Mouse (Mus musculus) stomach, postnatal 0 days (tissue): ENCODE measurements around the gene Usp31. TPM values are rescaled to one million over a fixed set of nuclear protein-coding genes. Genes with fewer than 3 reads are reported as not detected.

Source experiments
- ATAC-seq: fragments of 200-750 bp; cut with Nextera tagmentation; 2 replicates; pipeline ENCODE4 v1.8.0; 2017; ENCODE audit not compliant: low FRiP score, low TSS enrichment
- DNase-seq: peaks from one replicate; pipeline ENCODE4 v3.0.0-alpha.2; 2016; ENCODE audit warnings: low spot score
- H3K27ac ChIP-seq: fragments of 300-500 bp; sonication (generic); replicated peaks from 2 replicates; pipeline ENCODE4 v1.5.1; 2014; ENCODE audit warnings: mild to moderate bottlenecking, control low read depth
- H3K27me3 ChIP-seq: fragments of 300-500 bp; sonication (generic); 2 replicates; pipeline ENCODE4 v1.6.1; 2014; ENCODE audit warnings: low read length; ENCODE audit not compliant: control insufficient read depth, insufficient read depth
- H3K36me3 ChIP-seq: fragments of 300-500 bp; sonication (generic); 2 replicates; pipeline ENCODE4 v1.6.1; 2014; ENCODE audit warnings: low read length, mixed read lengths; ENCODE audit not compliant: control insufficient read depth, insufficient read depth
- H3K4me1 ChIP-seq: fragments of 300-500 bp; sonication (generic); replicated peaks from 2 replicates; pipeline ENCODE4 v1.6.1; 2014; ENCODE audit warnings: antibody characterized with exemption; ENCODE audit not compliant: control insufficient read depth, insufficient read depth
- H3K4me2 ChIP-seq: fragments of 300-500 bp; sonication (generic); replicated peaks from 2 replicates; pipeline ENCODE4 v1.6.1; 2014; ENCODE audit warnings: low read depth, mild to moderate bottlenecking, control low read depth, moderate library complexity
- H3K4me3 ChIP-seq: fragments of 300-500 bp; sonication (generic); 2 replicates; pipeline ENCODE4 v1.5.1; 2014; ENCODE audit warnings: low read depth, low read length, control low read depth
- H3K9ac ChIP-seq: fragments of 300-500 bp; sonication (generic); 2 replicates; pipeline ENCODE4 v1.6.1; 2014; ENCODE audit warnings: mild to moderate bottlenecking, low read length, control low read depth, mixed read lengths
- H3K9me3 ChIP-seq: fragments of 300-500 bp; sonication (generic); 2 replicates; pipeline ENCODE4 v1.6.1; 2016; ENCODE audit warnings: low read length; ENCODE audit not compliant: control insufficient read depth
- CTCF ChIP-seq: IDR thresholded peaks from 2 replicates; pipeline ENCODE4 v1.5.1; 2016; ENCODE audit warnings: antibody characterized with exemption, low read depth, mild to moderate bottlenecking, moderate library complexity
- EP300 ChIP-seq: optimal IDR thresholded peaks from 2 replicates; pipeline ENCODE3; 2016; ENCODE audit warnings: antibody characterized with exemption
- WGBS: fragments of 180-500 bp; shearing (Covaris S2); extraction: QIAGEN DNeasy Blood & Tissue Kit; methylation state at CpG from one replicate; pipeline ENCODE4 v1.1.7; 2014; 5-methylcytosine and 5-hydroxymethylcytosine counted together
- polyA plus RNA-seq: library from polyadenylated mRNA; unstranded; fragments of >200 nt; fragmentation: Nextera tagmentation; extraction: Ambion mirVana; gene quantifications from 2 replicates; pipeline ENCODE4 v1.2.1, GENCODE M21; 2015

Usp31 gene
- polyA plus RNA-seq, 1 experiment from 2014 or later, result 0.70 TPM

GRCm38 (mm10) chr7:121652629-121653028 is 54.4 kb downstream of the Usp31 start:
- DNase-seq, result no peak
- no peak overlapping the region for H3K9ac ChIP-seq
- no peak for TF ChIP-seq CTCF
- TF ChIP-seq EP300, result no peak
- no peaks in the 10 kb centered on the region for H3K4me1 ChIP-seq
- H3K27ac ChIP-seq, result no peak overlapping the region
- H3K4me3 ChIP-seq, result no peak overlapping the region
- ATAC-seq, result no peak
- WGBS, result 53% methylated on average over 2 of the region's 2 CpGs
- no peak overlapping the region for H3K4me2 ChIP-seq
- no peaks in the 10 kb centered on the region for H3K27me3 ChIP-seq
- H3K9me3 ChIP-seq, result no peaks in the 10 kb centered on the region
- peaks cover 9% of the 10 kb centered on the region for H3K36me3 ChIP-seq

- Histone ChIP-seq H3K4me1 (no peaks in the 10 kb centered on the region), H3K4me2 (no peak overlapping the region), H3K27me3 (no peaks in the 10 kb centered on the region), H3K9ac (no peak overlapping the region), H3K27ac (no peak overlapping the region), H3K9me3 (no peaks in the 10 kb centered on the region), H3K36me3 (peaks cover 9% of the 10 kb centered on the region), H3K4me3 (no peak overlapping the region)
- ATAC-seq (peak; percentile 45; the same call in 1 of the 2 replicates), DNase-seq (no peak)
- TF ChIP-seq CTCF (no peak), EP300 (no peak)
- WGBS, result 79% methylated on average over 3 of the region's 3 CpGs
These were observed 56.3 kb downstream of the Usp31 start for GRCm38 (mm10) chr7:121650724-121651123.

DNA sequence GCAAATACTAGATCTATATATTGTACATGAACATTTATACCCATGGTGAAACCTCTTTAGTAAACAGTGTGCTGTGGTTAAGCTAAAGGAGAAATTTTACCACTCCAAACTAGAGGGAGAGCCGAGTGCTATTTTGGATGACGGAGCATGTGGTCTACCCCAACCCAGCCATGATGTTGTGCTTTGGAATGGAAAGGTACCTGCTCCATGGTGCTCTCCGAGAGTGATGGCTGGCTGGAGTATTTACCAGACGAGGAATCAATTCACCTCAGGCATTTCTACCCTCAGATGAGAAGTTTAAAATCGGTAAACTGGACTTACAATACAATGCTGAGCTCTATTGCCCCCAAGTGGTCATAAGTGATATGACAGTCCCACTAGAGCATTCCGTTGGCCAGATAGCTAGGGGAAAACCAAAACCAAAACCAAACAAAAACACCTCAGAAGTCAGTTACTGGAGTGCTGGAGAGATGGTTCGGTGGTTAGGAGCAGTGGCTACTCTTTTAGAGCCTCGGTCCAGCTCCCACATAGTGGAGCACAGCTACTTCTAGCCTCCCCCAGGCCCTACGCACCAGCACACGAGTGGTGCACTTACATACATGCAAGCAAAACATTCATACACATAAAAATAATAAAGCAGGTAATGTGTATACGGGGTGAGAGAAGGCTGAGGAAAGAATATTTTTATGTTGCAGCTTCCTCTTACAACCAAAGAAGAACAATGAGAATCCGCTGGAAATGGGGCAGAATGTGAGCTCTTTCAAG is 65.9 kb downstream of the Usp31 start:
- TF ChIP-seq CTCF, result peak; percentile 85
- TF ChIP-seq EP300, result no peak
- H3K4me3 ChIP-seq, result no peak overlapping the region
- DNase-seq (peak; percentile 38), ATAC-seq (no peak)
- H3K9ac ChIP-seq, result no peak overlapping the region
- no peaks in the 10 kb centered on the region for H3K27me3 ChIP-seq
- 0 out of 2 replicates have a peak overlapping the region, but pooled peaks have one; percentile 4 for H3K4me2 ChIP-seq
- WGBS, result 52% methylated on average over 12 of the region's 12 CpGs
- H3K27ac ChIP-seq, result no peak overlapping the region
- H3K36me3 ChIP-seq, result no peaks in the 10 kb centered on the region
- H3K4me1 ChIP-seq, result no peaks in the 10 kb centered on the region
- no peaks in the 10 kb centered on the region for H3K9me3 ChIP-seq

GRCm38 (mm10) chr7:121636732-121637131 is 70.3 kb downstream of the Usp31 start:
- Histone ChIP-seq H3K4me1 (no peaks in the 10 kb centered on the region), H3K9ac (no peak overlapping the region), H3K4me2 (no peak overlapping the region), H3K27ac (no peak overlapping the region), H3K4me3 (no peak overlapping the region), H3K9me3 (no peaks in the 10 kb centered on the region), H3K27me3 (no peaks in the 10 kb centered on the region), H3K36me3 (no peaks in the 10 kb centered on the region)
- TF ChIP-seq CTCF, result no peak
- no peak for TF ChIP-seq EP300
- WGBS, result 77% methylated on average over 5 of the region's 5 CpGs
- no peak for DNase-seq
- no peak for ATAC-seq

- H3K36me3 ChIP-seq, result no peaks in the 10 kb centered on the region
- ATAC-seq (no peak), DNase-seq (no peak)
- TF ChIP-seq CTCF, result no peak
- TF ChIP-seq EP300, result no peak
- no peak overlapping the region for H3K4me3 ChIP-seq
- no peak overlapping the region for H3K9ac ChIP-seq
- H3K27ac ChIP-seq, result no peak overlapping the region
- 74% methylated on average over 3 of the region's 3 CpGs for WGBS
- H3K4me2 ChIP-seq, result no peak overlapping the region
- no peaks in the 10 kb centered on the region for H3K27me3 ChIP-seq
- H3K9me3 ChIP-seq, result no peaks in the 10 kb centered on the region
- H3K4me1 ChIP-seq, result no peaks in the 10 kb centered on the region
These were observed 72.8 kb downstream of the Usp31 start for GRCm38 (mm10) chr7:121634236-121634635.

- DNase-seq, result no peak
- H3K4me2 ChIP-seq, result no peak overlapping the region
- no peaks in the 10 kb centered on the region for H3K4me1 ChIP-seq
- ATAC-seq, result no peak
- H3K4me3 ChIP-seq, result no peak overlapping the region
- TF ChIP-seq EP300 (no peak), CTCF (no peak)
- H3K27ac ChIP-seq, result no peak overlapping the region
- no peaks in the 10 kb centered on the region for H3K27me3 ChIP-seq
- no peaks in the 10 kb centered on the region for H3K9me3 ChIP-seq
- no peaks in the 10 kb centered on the region for H3K36me3 ChIP-seq
- 11% methylated on average over 9 of the region's 9 CpGs for WGBS
- H3K9ac ChIP-seq, result no peak overlapping the region
These were observed 84.1 kb downstream of the Usp31 start for GRCm38 (mm10) chr7:121622835-121623420.
